Mouse (Mus musculus): ENCODE data around the gene Abca7.

- no peak for TF ChIP-seq CTCF (IDR thresholded peaks at IDR 0.05; ENCODE audit: borderline replicate concordance, insufficient read depth, low read length)
- 0 out of 2 replicates have a peak, but pooled peaks have one; percentile 27 for TF ChIP-seq POLR2A (IDR thresholded peaks at IDR 0.05; ENCODE audit: low read depth, low read length)
Observed at GRCm38 (mm10) chr10:80018739-80019297, 22.5 kb downstream of the Abca7 start.

Data from embryonic fibroblast, embryonic 13.5 days (primary cell).